In the genomic region with DNA sequence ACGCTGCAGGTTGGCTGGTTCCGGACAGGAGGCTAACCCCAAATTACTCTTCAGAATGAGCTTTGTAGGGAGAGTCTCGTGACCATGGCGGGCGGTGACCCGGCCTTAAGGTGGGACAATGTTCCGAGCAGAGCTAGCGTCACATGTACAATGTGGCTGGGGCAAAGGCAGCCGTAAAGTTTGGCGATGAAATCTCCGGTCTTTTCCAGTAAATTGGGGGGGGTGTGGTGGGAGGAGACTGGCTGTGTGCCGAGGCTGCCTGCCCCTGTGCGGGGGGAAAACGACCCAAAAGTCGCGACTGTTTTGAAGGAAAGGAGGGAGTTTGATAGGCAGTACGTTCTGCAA, we compare ENCODE assay signal across 8 mouse cellular contexts. TPM values are rescaled to one million over a fixed set of nuclear protein-coding genes. Genes with fewer than 3 reads are reported as not detected.
A peak's percentile ranks its signal among the peaks of the same experiment; 100 is the strongest.
DNase-seq lines count a peak whose midpoint lies in the region; ATAC-seq and TF ChIP-seq lines count a peak whose summit lies in the region.

No protein-coding gene starts in this region.

- H3K9ac ChIP-seq in kidney, postnatal 0 days (ENCODE audit: low read depth, low read length), result peak overlapping the region; percentile 67
- H3K9ac ChIP-seq in hindbrain, embryonic 14.5 days, result peak overlapping the region; percentile 75
- peak overlapping the region; percentile 53 for H3K9ac ChIP-seq in midbrain, embryonic 14.5 days (replicated peaks; ENCODE audit: low read length)

- H3K4me3 ChIP-seq in kidney, postnatal 0 days (replicated peaks; ENCODE audit: low read depth, low read length), result peak overlapping the region; percentile 67
- H3K4me3 ChIP-seq in hindbrain, embryonic 14.5 days (replicated peaks; ENCODE audit: low read length), result peak overlapping the region; percentile 76
- H3K4me3 ChIP-seq in midbrain, embryonic 14.5 days (replicated peaks; ENCODE audit: low read depth, low read length), result peak overlapping the region; percentile 60

- intact Hi-C loops in gastrocnemius, postnatal 36 days (cut with DNase I), result loop anchor here (2.0 kb wide), 1 partner anchor 115 kb away; no protein-coding TSS in a partner anchor

- no peak for DNase-seq in kidney, postnatal 0 days (ENCODE audit: low spot score)
- DNase-seq in kidney, adult 18-20 months, result no peak
- peak; percentile 38 for DNase-seq in c-Kit-positive CD71-positive TER-119-negative erythroid progenitor cells, embryonic 14.5 days (ENCODE audit: low read depth)
- no peak for DNase-seq in hindbrain, embryonic 14.5 days (ENCODE audit: low spot score)
- no peak for DNase-seq in midbrain, embryonic 14.5 days
- DNase-seq in Muller cell, postnatal 12 days (ENCODE audit: inconsistent ontology term), result no peak
- DNase-seq in thymus, postnatal 4 days, result no peak
- no peak for DNase-seq in gastrocnemius, postnatal 36 days

- TF ChIP-seq CTCF in kidney, postnatal 0 days (IDR thresholded peaks at IDR 0.05; ENCODE audit: low read depth), result no peak

- under 1% methylated on average over 17 of the region's 17 CpGs for WGBS in kidney, postnatal 0 days
- WGBS in hindbrain, embryonic 14.5 days, result under 1% methylated on average over 17 of the region's 17 CpGs
- under 1% methylated on average over 17 of the region's 17 CpGs for WGBS in midbrain, embryonic 14.5 days

- H3K27me3 ChIP-seq in kidney, postnatal 0 days (ENCODE audit: insufficient read depth, low read length), result no peaks in the 10 kb centered on the region
- H3K27me3 ChIP-seq in hindbrain, embryonic 14.5 days (ENCODE audit: control insufficient read depth, insufficient read depth, low read length), result no peaks in the 10 kb centered on the region
- H3K27me3 ChIP-seq in midbrain, embryonic 14.5 days (ENCODE audit: control insufficient read depth, insufficient read depth, low read length), result no peaks in the 10 kb centered on the region

- peak overlapping the region; percentile 87 for H3K27ac ChIP-seq in kidney, postnatal 0 days
- H3K27ac ChIP-seq in hindbrain, embryonic 14.5 days, result peak overlapping the region; percentile 65
- H3K27ac ChIP-seq in midbrain, embryonic 14.5 days (replicated peaks; ENCODE audit: low read depth, low read length), result peak overlapping the region; percentile 53; the same call in 1 of the 2 replicates

- peaks cover 18% of the 10 kb centered on the region; the same call in 1 of the 2 replicates for H3K36me3 ChIP-seq in kidney, postnatal 0 days (ENCODE audit: insufficient read depth, low read length)
- peaks cover 20% of the 10 kb centered on the region for H3K36me3 ChIP-seq in hindbrain, embryonic 14.5 days (replicated peaks; ENCODE audit: control insufficient read depth, insufficient read depth)
- H3K36me3 ChIP-seq in midbrain, embryonic 14.5 days (ENCODE audit: control insufficient read depth, insufficient read depth, low read length), result peaks cover 13% of the 10 kb centered on the region

- peak overlapping the region; percentile 73 for H3K4me2 ChIP-seq in kidney, postnatal 0 days (ENCODE audit: low read length)
- H3K4me2 ChIP-seq in hindbrain, embryonic 14.5 days (replicated peaks), result peak overlapping the region; percentile 71
- H3K4me2 ChIP-seq in midbrain, embryonic 14.5 days (ENCODE audit: low read length), result peak overlapping the region; percentile 81

- no peak; the same call in 1 of the 2 replicates for ATAC-seq in kidney, postnatal 0 days (replicated peaks; ENCODE audit: low FRiP score, low read depth)
- no peak for ATAC-seq in hindbrain, embryonic 14.5 days (ENCODE audit: low FRiP score)
- ATAC-seq in midbrain, embryonic 14.5 days (ENCODE audit: low FRiP score, low TSS enrichment), result peak; percentile 29

- H3K4me1 ChIP-seq in kidney, postnatal 0 days (replicated peaks; ENCODE audit: insufficient read depth, low read length), result no peaks in the 10 kb centered on the region
- 0 out of 2 replicates have a peak, but pooled peaks cover 4% of the 10 kb centered on the region for H3K4me1 ChIP-seq in hindbrain, embryonic 14.5 days (replicated peaks; ENCODE audit: control insufficient read depth, insufficient read depth, low read length)
- 0 out of 2 replicates have a peak, but pooled peaks cover 4% of the 10 kb centered on the region for H3K4me1 ChIP-seq in midbrain, embryonic 14.5 days (ENCODE audit: control insufficient read depth, insufficient read depth, low read length)

- H3K9me3 ChIP-seq in kidney, postnatal 0 days (replicated peaks; ENCODE audit: low read length), result no peaks in the 10 kb centered on the region
- H3K9me3 ChIP-seq in hindbrain, embryonic 14.5 days (ENCODE audit: control insufficient read depth, low read length), result no peaks in the 10 kb centered on the region
- no peaks in the 10 kb centered on the region for H3K9me3 ChIP-seq in midbrain, embryonic 14.5 days (ENCODE audit: control insufficient read depth, low read length)

RNA-seq across cellular contexts. Expression of gene Ngdn, which starts 0.5 kb away (rescaled TPM):
- 68.9 and 75.7 TPM in 2 replicates for polyA plus RNA-seq in kidney, postnatal 0 days (2015; fragmentation: Nextera tagmentation; extraction: Ambion mirVana)
- polyA plus RNA-seq in hindbrain, embryonic 14.5 days (2014; fragmentation: Nextera tagmentation; extraction: Ambion mirVana), result 42.6 and 43.1 TPM in 2 replicates
- polyA plus RNA-seq in midbrain, embryonic 14.5 days (2014; fragmentation: Nextera tagmentation; extraction: Ambion mirVana), result 51.7 and 54.3 TPM in 2 replicates
- 10 to 100 TPM; 13.9 to 18.1 TPM for total RNA-seq in gastrocnemius, postnatal 36 days (2021)

RNA-seq across cellular contexts. Expression of gene Myh7, which starts 21.3 kb away (rescaled TPM):
- 0.16 and 0.88 TPM in 2 replicates for polyA plus RNA-seq in kidney, postnatal 0 days (2015; fragmentation: Nextera tagmentation; extraction: Ambion mirVana)
- 5.6 and 6.7 TPM in 2 replicates for polyA plus RNA-seq in hindbrain, embryonic 14.5 days (2014; fragmentation: Nextera tagmentation; extraction: Ambion mirVana)
- 5.4 and 7.7 TPM in 2 replicates for polyA plus RNA-seq in midbrain, embryonic 14.5 days (2014; fragmentation: Nextera tagmentation; extraction: Ambion mirVana)
- 1,000 to 10,000 TPM in 1 of 2 experiments, 100 to 1,000 TPM in 1; 194 to 1,204 TPM for total RNA-seq in gastrocnemius, postnatal 36 days (2021)

RNA-seq across cellular contexts. Expression of gene Gm17428, which starts 39.0 kb away (rescaled TPM):
- polyA plus RNA-seq in kidney, postnatal 0 days (2015; fragmentation: Nextera tagmentation; extraction: Ambion mirVana), result not detected in 2 replicates
- not detected in 2 replicates for polyA plus RNA-seq in hindbrain, embryonic 14.5 days (2014; fragmentation: Nextera tagmentation; extraction: Ambion mirVana)
- polyA plus RNA-seq in midbrain, embryonic 14.5 days (2014; fragmentation: Nextera tagmentation; extraction: Ambion mirVana), result not detected in 2 replicates
- not detected for total RNA-seq in gastrocnemius, postnatal 36 days (2021)

RNA-seq across cellular contexts. Expression of gene Myh6, which starts 49.0 kb away (rescaled TPM):
- 0.34 and 0.62 TPM in 2 replicates for polyA plus RNA-seq in kidney, postnatal 0 days (2015; fragmentation: Nextera tagmentation; extraction: Ambion mirVana)
- polyA plus RNA-seq in hindbrain, embryonic 14.5 days (2014; fragmentation: Nextera tagmentation; extraction: Ambion mirVana), result 0.78 and 2.1 TPM in 2 replicates
- polyA plus RNA-seq in midbrain, embryonic 14.5 days (2014; fragmentation: Nextera tagmentation; extraction: Ambion mirVana), result 0.98 and 1.7 TPM in 2 replicates
- total RNA-seq in gastrocnemius, postnatal 36 days (2021), result 100 to 1,000 TPM in 1 of 2 experiments, 10 to 100 TPM in 1; 40.5 to 246 TPM
